Mouse (Mus musculus) G1E (cell line): ENCODE measurements around the gene Stard13.

ENCODE experiments used
- CTCF ChIP-seq: IDR thresholded peaks from 2 replicates; pipeline ENCODE4 v1.5.1; 2012; ENCODE audit warnings: low read depth, low read length, inconsistent platforms, mixed read lengths
- GATA1 ChIP-seq: IDR thresholded peaks from 2 replicates; pipeline ENCODE4 v1.6.1; 2012; ENCODE audit warnings: borderline replicate concordance, low read length, inconsistent platforms, mixed read lengths
- GATA2 ChIP-seq: IDR thresholded peaks from 2 replicates; pipeline ENCODE4 v1.6.1; 2012; ENCODE audit warnings: low read depth, low read length, inconsistent platforms, borderline replicate concordance
- POLR2AphosphoS5 ChIP-seq: IDR thresholded peaks from 2 replicates; pipeline ENCODE4 v1.6.1; 2012; ENCODE audit warnings: low read depth, low read length, inconsistent platforms; ENCODE audit not compliant: insufficient replicate concordance
- TAL1 ChIP-seq: conservative IDR thresholded peaks from 2 replicates; pipeline ENCODE4 v1.6.1; 2012; ENCODE audit warnings: low read depth, low read length, inconsistent platforms, mixed read lengths

GRCm38 (mm10) chr5:151142671-151143601, 90.7 kb downstream of the Stard13 start:
- TF ChIP-seq CTCF (no peak), TAL1 (no peak), POLR2AphosphoS5 (no peak), GATA1 (no peak), GATA2 (no peak)
